Mouse (Mus musculus) regulatory T cell (primary cell): ENCODE measurements around the gene D230025D16Rik.

Experiments used
- in situ Hi-C: fragments of 300-600 bp; cut with MboI, MseI; formaldehyde crosslinking; loops from one replicate; pipeline ENCODE4 v1.15.1; 2025; ENCODE audit warnings: high pct_unique_total_duplicates

D230025D16Rik gene

DNA sequence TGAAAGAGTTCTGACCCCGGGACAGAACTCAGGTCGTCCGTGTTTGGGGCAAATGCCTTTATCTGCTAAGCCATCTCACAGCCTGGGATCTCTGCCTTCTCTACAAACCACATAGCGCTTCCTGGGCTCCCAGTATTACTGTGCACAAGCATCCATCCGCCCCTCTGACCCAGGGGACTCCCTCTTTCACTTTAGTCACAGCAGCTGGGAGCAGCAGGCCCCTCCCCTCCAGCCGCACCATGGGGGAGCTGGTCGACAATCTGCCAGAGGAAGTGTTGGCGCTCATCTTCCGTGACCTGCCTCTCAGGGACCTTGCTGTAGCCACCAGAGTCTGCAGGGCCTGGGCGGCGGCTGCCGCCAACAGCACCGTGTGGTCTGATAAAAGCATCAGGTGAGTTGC, 41.8 kb downstream of the D230025D16Rik start:
- in situ Hi-C loops, result loop anchor here (25.0 kb wide), 1 partner anchor 629 kb away; the partner anchor contains the start of genes Ciao2b and Rrad

DNA sequence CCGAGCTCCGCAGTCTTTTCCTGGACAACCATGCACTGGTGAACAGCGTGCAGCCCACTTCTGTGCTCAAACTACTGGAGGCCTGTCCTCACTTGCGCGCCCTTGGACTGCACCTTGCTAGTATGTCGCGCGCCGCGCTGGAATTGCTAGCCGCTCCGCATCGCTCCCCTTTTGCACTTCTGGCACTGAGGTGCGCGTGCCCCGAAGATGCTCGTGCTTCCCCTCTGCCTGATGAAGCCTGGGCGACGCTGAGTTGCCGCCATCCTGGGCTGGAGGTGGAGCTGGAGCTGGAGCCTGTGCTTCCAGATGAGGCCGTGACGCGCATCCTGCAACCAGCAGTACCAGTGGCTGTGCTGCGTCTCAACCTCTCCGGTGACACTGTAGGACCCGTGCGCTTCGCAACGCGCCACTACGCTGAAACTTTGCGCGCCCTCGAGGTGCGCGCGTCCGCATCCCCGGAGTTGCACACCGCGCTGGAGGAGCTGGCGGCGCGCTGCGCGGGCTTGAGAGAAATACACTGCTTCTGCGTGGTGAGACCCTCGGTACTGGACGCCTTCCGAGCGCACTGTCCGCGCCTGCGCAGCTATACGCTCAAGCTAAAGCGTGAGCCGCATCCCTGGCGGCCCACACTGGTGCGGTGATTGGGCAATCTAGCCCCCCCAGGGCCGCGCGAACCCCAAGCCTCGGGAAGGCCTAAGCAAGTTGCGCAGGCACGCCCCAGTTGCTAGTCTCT, 43.6 kb downstream of the D230025D16Rik start:
- in situ Hi-C loops, result loop anchor here (25.0 kb wide), 1 partner anchor 631 kb away; the partner anchor contains the start of genes Ciao2b and Rrad

DNA sequence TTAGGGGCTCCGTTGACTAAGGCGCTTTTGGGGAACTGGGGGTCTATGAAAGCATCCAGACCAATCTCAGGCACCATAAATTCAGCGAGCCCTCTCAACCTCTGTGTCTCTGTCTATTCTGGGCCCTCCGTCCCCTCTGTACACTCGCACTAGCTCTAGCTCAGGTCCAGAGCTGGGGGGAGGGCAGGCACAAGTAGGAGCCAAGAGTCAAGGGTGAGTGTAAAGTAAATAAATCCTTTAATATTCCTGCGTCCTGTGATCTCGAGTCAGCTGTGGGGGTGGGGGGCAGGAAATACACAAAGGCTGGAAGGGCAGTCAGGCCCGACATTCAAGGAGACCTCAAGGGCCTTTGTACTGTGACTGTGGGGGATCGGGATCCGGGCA, 44.1 kb downstream of the D230025D16Rik start:
- in situ Hi-C loops, result loop anchor here (25.0 kb wide), 1 partner anchor 632 kb away; the partner anchor contains the start of genes Ciao2b and Rrad

DNA sequence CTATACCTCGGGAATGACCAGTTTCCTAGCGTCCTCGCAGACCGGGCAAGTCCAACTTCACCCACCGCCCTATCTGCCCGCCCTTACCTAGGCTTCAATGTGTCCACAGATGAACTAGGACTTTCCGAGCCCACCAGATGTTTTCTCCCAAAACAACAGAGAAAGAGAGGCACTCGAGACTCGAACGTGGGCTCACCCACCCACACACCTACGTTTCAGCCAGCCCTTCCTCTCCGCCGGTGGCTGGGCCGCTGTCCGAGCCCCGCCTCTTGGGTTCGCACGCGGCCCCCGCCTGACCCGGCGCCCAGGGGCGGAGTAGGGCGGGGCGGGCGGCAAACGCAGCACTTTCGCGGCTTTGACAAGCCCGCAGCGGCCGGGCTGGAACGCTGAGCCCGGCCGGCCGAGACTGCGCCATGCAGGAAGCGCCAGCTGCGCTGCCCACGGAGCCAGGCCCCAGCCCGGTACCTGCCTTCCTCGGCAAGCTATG, 44.6 kb downstream of the D230025D16Rik start, which contains the start of gene Hsf4:
Gene Hsf4 (plus strand): TSS at position 341 of the 487 bp plus-strand sequence.
- in situ Hi-C loops, result loop anchor here (25.0 kb wide), 1 partner anchor 632 kb away; the partner anchor contains the start of genes Ciao2b and Rrad

DNA sequence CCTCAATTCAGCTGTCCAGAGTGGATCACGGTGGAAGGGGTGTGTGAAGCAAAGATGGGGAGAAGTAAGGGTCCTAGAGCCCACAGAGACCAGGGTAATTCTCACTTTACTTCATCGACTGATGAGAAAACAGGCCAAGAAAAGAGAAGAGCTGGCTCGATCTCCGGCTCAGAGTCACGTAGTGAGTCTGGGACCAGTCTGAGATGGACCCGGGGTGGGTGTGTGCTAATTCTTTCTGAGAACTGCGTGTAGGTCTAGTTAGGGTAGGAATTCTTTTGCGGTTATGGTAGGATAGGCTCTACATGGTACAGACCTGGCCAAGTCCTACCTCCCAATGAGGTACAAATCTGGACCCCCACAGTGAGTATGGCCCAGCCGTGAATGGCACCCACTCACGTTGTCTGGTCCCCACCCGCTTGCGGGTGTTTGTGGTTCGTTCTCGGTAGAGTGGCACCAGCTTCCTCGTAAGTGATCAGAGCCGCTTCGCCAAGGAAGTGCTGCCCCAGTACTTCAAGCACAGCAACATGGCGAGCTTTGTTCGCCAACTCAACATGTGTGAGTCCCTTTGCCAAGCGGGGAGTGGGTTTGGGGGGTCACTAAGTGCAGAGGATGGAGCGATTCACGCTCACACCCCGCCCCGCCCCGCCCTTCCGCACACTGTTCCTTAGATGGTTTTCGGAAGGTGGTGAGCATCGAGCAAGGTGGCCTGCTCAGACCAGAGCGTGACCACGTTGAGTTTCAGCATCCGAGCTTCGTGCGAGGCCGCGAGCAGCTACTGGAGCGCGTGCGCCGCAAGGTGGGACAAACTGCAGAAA, 45.4 kb downstream of the D230025D16Rik start:
- in situ Hi-C loops, result loop anchor here (25.0 kb wide), 1 partner anchor 633 kb away; the partner anchor contains the start of genes Ciao2b and Rrad

DNA sequence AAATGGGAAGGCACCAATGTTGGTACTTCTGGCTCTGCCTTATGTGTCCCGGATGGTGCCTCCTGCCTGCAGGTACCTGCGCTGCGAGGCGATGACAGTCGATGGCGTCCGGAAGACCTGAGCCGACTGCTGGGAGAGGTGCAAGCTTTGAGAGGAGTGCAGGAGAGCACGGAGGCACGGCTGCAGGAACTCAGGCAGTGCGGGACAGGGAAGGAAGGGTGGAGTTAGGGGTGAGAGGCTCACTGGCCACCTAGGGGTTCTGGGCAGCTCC, 45.9 kb downstream of the D230025D16Rik start:
- in situ Hi-C loops, result loop anchor here (25.0 kb wide), 1 partner anchor 634 kb away; the partner anchor contains the start of genes Ciao2b and Rrad

DNA sequence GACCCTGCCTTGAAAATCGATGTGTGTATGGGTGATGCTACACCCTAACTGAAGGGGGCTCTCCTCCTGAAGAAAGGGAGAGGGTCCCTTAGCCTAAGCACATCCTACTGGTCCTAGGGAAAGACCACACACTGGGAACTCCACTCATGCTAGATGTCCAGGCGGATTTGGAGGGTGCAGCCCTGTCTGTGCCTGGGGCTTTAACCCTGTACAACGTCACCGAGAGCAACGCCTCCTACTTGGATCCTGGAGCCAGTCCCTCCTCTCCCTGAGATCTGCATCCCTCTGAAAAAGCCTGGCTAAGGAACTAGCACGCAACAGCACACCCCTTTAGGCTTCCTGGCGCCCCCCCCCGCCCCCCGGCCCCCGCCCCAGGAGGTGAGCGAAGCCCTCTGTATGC, 50.4 kb downstream of the D230025D16Rik start:
- in situ Hi-C loops, result no loop called here

DNA sequence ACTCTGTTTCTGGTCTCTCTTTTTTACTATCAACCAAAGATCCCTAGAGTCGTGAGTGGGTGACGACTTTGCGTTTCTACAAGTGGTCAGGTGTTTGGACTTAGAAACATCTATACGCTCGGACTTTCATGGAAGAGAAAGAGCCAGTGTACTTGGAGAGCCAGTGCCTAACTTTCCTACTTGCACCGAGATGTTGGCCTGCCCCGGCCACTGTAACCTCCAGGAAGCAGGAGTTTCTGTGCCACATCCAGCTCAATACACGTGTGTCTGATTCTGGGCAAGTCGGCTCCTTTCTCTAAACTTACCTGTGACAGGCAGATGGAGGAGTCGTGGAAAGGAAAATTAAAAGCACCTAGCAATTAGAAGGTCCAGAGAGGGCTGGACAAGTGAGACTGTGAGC, 50.9 kb downstream of the D230025D16Rik start, which contains the start of gene Nol3:
Gene Nol3 (plus strand): TSS at position 301 of the 400 bp plus-strand sequence.
- in situ Hi-C loops, result no loop called here

DNA sequence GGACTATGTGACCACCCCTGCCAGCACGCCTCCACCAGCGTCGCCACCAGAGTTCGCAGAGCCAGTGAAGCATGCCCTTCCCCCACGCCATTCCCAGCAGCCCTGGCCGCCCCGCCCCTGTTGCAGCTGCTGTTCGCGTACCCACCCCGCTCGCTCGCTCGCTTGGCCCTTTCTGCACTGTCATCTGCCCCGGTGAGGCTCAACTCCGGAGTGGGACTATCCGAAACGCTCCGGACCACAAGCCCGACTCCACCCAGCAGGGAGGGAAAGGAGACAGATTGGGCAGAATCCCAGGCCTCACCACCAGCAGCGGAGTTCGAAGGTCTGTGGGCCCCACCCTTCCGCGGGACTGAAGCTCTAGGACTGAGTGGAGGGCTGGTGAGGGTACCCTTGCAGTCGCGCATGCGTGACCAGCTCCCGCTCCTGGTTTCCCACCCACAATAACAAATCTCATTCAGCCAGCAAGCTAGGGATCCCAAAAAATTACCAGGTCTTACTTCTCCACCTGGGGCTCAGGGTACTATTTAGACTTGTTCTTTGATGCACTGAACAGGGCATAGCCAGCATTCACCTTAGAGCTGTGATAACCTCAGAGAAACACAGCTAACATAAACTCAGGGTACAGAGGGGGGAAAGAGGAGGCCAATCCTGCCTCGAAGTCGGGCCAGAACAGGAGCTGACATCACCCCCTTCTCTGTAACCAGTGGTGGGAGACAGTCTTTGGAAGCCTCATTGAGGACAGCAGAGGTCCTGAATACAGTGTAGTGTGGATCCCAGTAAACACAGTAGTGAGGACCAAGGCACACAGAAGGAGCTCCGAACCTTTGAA, 51.6 kb downstream of the D230025D16Rik start:
- in situ Hi-C loops, result no loop called here

DNA sequence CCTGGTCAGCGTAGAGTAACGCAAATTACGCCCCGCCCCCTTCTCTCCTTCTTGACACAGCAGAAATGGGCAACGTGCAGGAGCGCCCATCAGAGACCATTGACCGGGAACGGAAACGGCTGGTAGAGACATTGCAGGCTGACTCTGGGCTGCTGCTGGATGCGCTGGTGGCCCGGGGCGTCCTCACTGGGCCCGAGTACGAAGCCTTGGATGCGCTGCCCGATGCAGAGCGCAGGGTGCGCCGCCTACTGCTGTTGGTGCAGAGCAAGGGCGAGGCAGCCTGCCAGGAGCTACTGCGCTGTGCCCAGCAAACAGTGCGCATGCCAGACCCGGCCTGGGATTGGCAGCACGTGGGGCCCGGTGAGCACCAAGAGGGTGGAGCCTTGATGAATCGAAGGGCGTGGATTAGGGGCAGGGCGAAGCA, 54.0 kb downstream of the D230025D16Rik start:
- in situ Hi-C loops, result no loop called here

DNA sequence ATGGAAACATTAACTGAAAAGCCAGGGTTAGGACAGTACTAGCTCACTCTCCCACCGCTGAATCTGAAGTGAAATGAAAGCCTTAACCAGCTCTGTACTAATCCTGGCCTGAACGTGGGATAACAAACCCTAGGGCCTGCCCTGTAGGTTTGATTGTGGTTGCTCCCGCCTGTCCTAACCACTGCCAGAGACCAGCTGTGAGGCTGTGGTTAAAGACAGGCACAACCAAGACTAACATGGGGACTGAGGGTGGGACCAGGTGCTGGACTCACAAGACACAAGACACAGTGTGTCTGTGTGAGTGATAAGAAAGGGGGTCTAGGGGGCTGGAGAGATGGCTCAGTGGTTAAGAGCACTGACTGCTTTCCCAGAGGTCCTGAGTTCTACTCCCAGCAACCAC, 55.6 kb downstream of the D230025D16Rik start:
- in situ Hi-C loops, result no loop called here

DNA sequence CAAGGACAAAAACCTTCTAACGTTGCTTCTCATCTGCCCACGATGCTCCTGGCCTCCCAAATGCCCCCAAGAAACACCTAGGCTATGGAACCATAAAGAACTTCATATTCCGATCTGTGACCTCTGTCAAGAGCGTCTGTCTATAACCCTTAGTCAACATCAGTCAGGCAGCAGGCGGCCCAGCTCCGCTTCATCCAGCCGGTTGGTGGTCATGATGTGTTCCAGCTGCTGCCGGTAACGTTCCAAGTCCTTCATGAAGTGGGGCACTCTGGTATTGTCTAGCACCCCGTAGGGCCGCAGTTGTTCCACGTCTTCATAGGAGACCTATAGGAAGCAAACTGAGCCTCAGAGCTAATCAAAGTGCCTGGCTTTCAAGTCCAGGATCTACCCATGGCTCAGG, 56.9 kb downstream of the D230025D16Rik start:
- in situ Hi-C loops, result no loop called here

DNA sequence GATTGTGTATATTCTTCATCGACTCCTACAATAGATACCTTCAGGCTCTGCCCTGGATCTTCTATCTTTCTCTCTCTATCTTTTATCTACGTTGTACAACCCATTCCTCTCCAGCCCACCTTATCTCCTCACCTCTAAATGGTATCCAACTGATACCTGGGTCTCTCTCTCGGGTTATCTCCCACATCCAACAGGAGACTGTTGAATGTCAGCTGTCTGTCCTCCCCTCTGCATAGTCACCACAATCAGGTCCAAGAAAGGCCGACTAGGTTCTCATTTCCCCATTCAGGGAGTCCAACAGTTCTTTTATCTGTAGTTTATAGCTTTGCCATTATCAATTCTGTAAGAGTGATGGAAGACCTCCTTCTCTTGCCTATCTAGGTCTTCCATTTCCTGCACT, 57.3 kb downstream of the D230025D16Rik start:
- in situ Hi-C loops, result no loop called here

DNA sequence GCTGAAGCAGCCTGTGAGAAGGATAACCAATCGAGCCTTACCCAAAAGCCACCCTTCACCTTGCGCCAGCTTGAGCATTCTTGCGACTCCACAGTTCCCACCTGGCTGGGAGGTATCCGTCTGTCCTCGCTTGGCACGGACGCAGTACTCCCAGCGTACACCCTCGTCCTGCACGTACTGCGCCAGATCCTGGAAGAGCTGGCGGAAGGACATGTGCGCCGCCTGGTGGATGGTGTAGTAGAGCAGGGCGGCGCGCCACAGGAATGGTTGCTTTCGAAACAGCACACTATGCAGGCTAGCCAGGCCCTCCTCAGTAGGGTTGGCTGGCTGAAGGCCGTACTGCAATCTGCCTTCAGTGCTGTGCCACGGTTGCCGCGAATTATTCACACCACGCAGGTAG, 58.1 kb downstream of the D230025D16Rik start:
- in situ Hi-C loops, result no loop called here

DNA sequence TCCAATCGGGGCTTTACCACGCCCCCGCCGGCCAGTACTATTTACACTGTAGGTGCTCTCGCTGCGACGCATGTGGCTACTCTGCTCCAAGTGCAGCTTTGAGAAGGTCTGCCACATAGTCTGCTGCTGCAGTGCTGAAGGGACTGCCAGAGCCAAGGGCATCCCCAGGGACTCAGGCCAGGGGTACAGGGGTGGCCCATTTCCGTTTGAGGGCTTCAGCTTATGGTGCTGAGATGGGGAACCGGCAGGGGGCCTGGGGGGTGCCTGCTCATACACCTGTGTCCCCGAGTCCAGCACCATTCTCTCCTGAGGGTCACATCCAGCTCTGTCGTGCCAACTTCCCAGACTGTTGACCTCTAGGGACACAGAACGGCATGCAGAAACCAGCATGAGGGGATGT, 60.6 kb downstream of the D230025D16Rik start:
- in situ Hi-C loops, result no loop called here

DNA sequence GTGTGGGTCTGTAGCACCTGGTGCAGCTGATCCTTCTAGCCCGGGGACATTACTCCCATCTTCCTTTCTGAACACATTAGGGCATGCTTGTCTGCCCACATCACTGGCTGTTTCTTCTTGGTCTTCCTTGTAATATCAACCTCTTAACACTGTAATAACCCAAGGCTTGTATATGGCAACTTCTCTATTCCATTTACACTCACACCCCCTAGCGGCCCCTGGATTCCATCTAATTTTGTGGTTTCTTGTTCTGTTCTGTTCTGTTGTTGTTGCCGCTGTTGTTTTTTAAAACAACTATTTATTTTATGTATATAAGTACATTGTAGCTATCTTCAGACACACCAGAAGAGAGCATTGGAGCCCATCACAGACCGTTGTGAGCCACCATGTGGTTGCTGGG, 62.0 kb downstream of the D230025D16Rik start:
- in situ Hi-C loops, result no loop called here

DNA sequence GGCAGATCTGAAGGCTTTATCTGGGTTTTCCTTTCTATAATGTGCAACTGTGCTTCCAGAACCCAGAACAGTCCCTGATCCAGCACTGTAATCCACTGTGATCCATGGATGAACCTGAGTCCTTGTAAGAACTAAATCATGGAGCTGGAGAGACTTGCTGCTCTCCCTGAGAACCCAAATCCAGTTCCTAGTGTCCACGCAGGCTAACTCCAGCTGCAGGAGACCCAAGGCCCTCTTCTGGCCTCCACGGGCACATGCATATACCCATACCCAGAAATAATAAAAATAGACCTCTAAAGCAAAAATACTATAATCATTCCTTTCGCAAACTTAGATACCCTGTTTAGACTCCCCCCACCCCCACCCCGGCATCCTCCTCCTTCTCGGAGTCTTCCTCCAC, 63.3 kb downstream of the D230025D16Rik start:
- in situ Hi-C loops, result no loop called here

DNA sequence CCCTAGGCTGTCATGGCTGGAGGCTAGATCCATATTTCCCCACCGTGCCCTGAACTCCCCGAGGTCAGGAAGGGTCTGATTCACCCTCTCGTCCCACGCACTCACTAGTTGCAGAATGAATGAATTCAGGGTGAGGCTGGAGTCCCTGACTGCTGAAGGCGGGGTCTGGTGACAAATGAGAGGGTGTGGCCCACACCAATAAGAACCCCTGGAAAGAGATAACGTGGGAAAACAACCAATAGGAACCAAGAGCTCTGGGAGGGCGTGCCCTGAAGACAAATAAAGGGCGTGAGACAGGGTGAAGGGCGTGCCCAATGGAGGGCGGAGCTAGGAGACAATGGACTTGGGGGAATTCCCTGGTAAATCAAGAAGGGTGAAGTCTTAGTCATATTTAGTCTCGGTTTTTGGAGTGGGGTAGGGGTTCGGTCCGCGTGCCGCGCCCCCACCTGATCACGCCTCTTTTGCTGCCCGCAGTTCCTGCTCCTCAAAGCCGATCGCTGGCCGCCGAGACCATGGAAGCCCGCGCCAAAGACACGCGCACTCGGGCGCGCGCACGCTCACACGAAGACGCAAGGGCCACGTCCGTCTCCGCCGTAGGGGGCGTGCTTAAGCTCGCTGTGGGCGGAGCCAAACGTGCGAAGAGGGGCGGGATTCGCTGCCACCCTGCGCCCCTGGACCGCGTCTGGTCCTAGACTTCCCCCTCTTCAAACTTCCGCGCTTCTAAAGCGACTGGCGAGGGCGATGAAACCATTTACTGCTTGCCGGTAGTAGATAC, 64.2 kb downstream of the D230025D16Rik start:
- in situ Hi-C loops, result no loop called here

DNA sequence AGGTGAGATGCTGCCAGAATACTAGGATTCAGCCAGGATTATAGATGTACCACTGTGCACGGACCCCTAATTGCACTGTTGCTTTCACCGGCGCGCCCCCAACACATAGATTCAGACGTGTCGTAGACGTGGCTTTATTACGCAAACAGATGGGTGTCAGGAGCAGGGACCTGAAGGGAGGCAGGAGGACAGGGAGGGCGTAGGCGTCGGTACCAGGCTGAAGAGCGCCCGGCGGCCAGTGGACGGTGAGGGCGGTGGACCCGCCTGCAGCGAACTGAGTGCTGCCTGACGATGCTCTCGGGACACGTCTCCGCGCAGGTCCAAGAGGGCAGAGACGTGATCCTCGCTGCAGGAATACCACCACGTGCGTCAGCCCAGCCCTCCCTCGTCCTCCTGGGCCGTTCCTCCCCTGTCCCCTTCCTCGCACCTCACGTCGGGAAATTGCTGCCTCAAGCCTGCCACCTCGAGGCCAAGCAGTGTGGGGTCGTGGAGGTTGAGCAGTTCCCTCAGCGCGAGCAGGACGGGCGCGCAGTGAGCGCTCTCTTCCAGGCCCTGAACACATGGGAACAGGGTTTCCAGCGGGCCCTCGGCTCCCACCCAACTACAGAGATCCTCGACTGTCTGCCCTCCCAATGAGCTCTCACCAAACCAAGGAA, 65.0 kb downstream of the D230025D16Rik start, which contains the start of gene 4931428F04Rik:
Gene 4931428F04Rik (minus strand): TSS at position 60 of the 656 bp plus-strand sequence.
- in situ Hi-C loops, result no loop called here
